Mouse (Mus musculus) liver, adult 2 months (tissue): ENCODE results near the gene Cntf. TPM values are rescaled to one million over a fixed set of nuclear protein-coding genes. Genes with fewer than 3 reads are reported as not detected.
A peak's percentile ranks its signal among the peaks of the same experiment; 100 is the strongest.

Experiments
- DNase-seq: peaks from one replicate; pipeline ENCODE4 v3.0.0-alpha.2; 2011; ENCODE audit warnings: low read depth, low spot score; ENCODE audit errors: extremely low read depth
- H3K27ac ChIP-seq: fragments of 200-500 bp; replicated peaks from 2 replicates; pipeline ENCODE4 v1.5.1; 2012; ENCODE audit warnings: low read depth, mild to moderate bottlenecking, control low read depth, inconsistent platforms, low read length; ENCODE audit not compliant: insufficient read depth
- H3K27me3 ChIP-seq: fragments of 200-500 bp; 2 replicates; pipeline ENCODE4 v1.6.1; 2012; ENCODE audit warnings: mild to moderate bottlenecking, moderate library complexity, low read length, inconsistent platforms; ENCODE audit not compliant: control insufficient read depth, insufficient read depth
- H3K36me3 ChIP-seq: fragments of 200-500 bp; 2 replicates; pipeline ENCODE4 v1.6.1; 2012; ENCODE audit warnings: low read length, inconsistent platforms; ENCODE audit not compliant: control insufficient read depth, insufficient read depth
- H3K4me1 ChIP-seq: fragments of 200-500 bp; 2 replicates; pipeline ENCODE4 v1.6.1; 2011; ENCODE audit warnings: low read length; ENCODE audit not compliant: control insufficient read depth, insufficient read depth
- H3K4me3 ChIP-seq: fragments of 200-500 bp; 2 replicates; pipeline ENCODE4 v1.5.1; 2011; ENCODE audit warnings: low read depth, mild to moderate bottlenecking, control low read depth, low read length, moderate library complexity; ENCODE audit not compliant: insufficient read depth
- H3K79me2 ChIP-seq: fragments of 200-500 bp; 2 replicates; pipeline ENCODE4 v1.6.1; 2012; ENCODE audit warnings: inconsistent platforms, mild to moderate bottlenecking, low read length, moderate library complexity; ENCODE audit not compliant: control insufficient read depth, insufficient read depth
- H3K9ac ChIP-seq: fragments of 200-500 bp; 2 replicates; pipeline ENCODE4 v1.6.1; 2012; ENCODE audit warnings: low read depth, mild to moderate bottlenecking, control low read depth, inconsistent platforms, low read length
- CTCF ChIP-seq: fragments of 200-500 bp; IDR thresholded peaks from 2 replicates; pipeline ENCODE4 v1.5.1; 2011; ENCODE audit warnings: low read depth, low read length, control low read depth
- POLR2A ChIP-seq: fragments of 200-500 bp; IDR thresholded peaks from 2 replicates; pipeline ENCODE4 v1.6.1; 2011; ENCODE audit warnings: low read length, control low read depth; ENCODE audit not compliant: insufficient read depth; ENCODE audit errors: extremely low read depth
- WGBS: fragments of 180-500 bp; shearing (Covaris S2); methylation state at CpG from one replicate; pipeline ENCODE4 v1.1.7; 2018; 5-methylcytosine and 5-hydroxymethylcytosine counted together
- polyA plus RNA-seq: library from polyadenylated mRNA; depleted of rRNA; stranded (reverse); fragments of >200 nt; gene quantifications from 2 replicates; pipeline ENCODE4 v1.2.3, GENCODE M21; 2012
- total RNA-seq: library from RNA; depleted of rRNA; stranded (reverse); fragments of >200 nt; gene quantifications from 2 replicates; pipeline ENCODE4 v1.2.3, GENCODE M21; 2014

Cntf gene
- total and polyA plus RNA-seq, 2 experiments: 0.66 to 1.4 TPM

DNA sequence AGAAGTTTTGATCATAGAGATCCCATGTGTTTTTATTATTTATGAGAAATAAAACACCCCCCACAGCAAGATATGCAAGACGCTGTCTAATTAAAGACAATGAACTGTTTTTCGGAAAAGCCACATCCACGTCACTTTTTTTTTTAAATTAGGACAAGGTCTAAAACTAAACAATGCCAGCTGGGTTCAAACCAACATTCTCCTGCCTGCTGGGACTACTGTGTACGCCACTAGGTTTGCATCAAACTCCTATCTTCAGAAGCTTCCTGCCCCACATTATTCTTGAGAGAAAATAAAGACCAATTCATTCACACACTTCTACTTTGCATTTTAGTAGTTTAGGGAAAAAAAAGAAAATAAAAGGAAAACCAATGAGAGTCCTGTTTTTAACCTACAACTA, 22.3 kb upstream of the Cntf start:
- H3K27ac ChIP-seq: no peak overlapping the region
- no peak for TF ChIP-seq POLR2A
- no peak overlapping the region for H3K4me3 ChIP-seq
- H3K79me2 ChIP-seq: peaks cover 9% of the 10 kb centered on the region; the same call in 1 of the 2 replicates
- H3K9ac ChIP-seq: no peak overlapping the region
- peak; percentile 81 for DNase-seq
- H3K36me3 ChIP-seq: peaks cover 4% of the 10 kb centered on the region
- H3K27me3 ChIP-seq: no peaks in the 10 kb centered on the region
- 4% methylated on average over 4 of the region's 4 CpGs for WGBS
- peaks cover 9% of the 10 kb centered on the region for H3K4me1 ChIP-seq

DNA sequence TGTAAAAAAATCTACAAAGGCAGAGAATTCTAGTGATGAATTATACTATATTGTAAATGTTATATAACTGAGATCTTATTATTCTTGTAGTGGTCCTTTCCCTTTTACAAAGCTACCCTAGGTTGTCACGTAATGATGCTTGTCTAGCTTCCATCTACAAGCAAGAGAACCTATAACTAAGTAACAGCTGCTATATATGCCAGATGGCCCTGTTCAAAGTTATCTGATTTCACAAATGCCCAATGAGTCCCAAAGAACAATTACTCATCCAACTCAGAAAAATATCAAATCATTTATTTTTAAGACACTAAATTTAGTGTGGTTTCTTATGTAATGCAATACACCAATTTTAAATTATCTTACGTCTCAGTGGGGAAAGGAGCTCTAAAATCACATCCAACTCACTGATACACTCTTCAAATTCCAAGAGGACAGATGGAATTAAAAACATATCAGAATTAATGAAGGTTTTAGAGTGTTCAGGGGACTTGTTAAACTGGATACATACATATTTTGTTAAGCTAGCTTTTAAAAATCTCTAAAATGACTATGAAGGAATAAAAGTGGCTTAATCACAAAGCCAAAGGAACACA, 21.5 kb upstream of the Cntf start:
- Histone ChIP-seq H3K27me3 (no peaks in the 10 kb centered on the region), H3K4me1 (peaks cover 9% of the 10 kb centered on the region), H3K27ac (no peak overlapping the region), H3K79me2 (peaks cover 9% of the 10 kb centered on the region; the same call in 1 of the 2 replicates), H3K4me3 (no peak overlapping the region), H3K9ac (no peak overlapping the region), H3K36me3 (peaks cover 4% of the 10 kb centered on the region)
- TF ChIP-seq POLR2A: no peak
- TF ChIP-seq CTCF: no peak
- 88% methylated on average over 2 of the region's 2 CpGs for WGBS
- DNase-seq: no peak

DNA sequence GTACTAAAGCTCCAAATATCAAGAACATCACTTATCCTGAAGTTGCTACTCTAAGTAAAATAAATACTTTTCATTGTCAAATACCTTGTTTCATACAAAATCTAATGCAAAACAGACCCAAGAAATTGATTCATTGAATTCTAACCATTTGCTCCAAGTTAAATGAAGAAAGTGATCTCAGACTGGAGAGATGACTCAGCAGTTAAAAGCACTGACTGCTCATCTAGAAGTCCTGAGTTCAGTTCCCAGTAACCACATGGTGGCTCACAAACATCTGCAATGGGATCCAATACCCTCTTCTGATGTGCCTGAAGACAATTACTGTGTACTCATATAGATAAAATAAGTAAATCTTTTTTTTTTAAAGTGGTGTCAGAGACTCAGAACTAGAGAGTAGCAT, 15.0 kb upstream of the Cntf start:
- H3K9ac ChIP-seq: no peak overlapping the region
- TF ChIP-seq POLR2A: no peak
- no peak for TF ChIP-seq CTCF
- no peaks in the 10 kb centered on the region for H3K27me3 ChIP-seq
- peaks cover 6% of the 10 kb centered on the region; the same call in 1 of the 2 replicates for H3K4me1 ChIP-seq
- no peak for DNase-seq
- peaks cover 6% of the 10 kb centered on the region; the same call in 1 of the 2 replicates for H3K79me2 ChIP-seq
- peaks cover 17% of the 10 kb centered on the region for H3K36me3 ChIP-seq
- H3K4me3 ChIP-seq: no peak overlapping the region
- no peak overlapping the region for H3K27ac ChIP-seq

- Histone ChIP-seq H3K4me1 (no peaks in the 10 kb centered on the region), H3K9ac (no peak overlapping the region), H3K27ac (no peak overlapping the region), H3K36me3 (peaks cover 53% of the 10 kb centered on the region), H3K79me2 (no peaks in the 10 kb centered on the region), H3K27me3 (no peaks in the 10 kb centered on the region), H3K4me3 (no peak overlapping the region)
- TF ChIP-seq CTCF: no peak
- 0 out of 2 replicates have a peak, but pooled peaks have one; percentile 4 for TF ChIP-seq POLR2A
- no peak for DNase-seq
- WGBS: 66% methylated on average over 5 of the region's 5 CpGs
Measured at GRCm38 (mm10) chr19:12770888-12771287, 5.5 kb upstream of the Cntf start.

DNA sequence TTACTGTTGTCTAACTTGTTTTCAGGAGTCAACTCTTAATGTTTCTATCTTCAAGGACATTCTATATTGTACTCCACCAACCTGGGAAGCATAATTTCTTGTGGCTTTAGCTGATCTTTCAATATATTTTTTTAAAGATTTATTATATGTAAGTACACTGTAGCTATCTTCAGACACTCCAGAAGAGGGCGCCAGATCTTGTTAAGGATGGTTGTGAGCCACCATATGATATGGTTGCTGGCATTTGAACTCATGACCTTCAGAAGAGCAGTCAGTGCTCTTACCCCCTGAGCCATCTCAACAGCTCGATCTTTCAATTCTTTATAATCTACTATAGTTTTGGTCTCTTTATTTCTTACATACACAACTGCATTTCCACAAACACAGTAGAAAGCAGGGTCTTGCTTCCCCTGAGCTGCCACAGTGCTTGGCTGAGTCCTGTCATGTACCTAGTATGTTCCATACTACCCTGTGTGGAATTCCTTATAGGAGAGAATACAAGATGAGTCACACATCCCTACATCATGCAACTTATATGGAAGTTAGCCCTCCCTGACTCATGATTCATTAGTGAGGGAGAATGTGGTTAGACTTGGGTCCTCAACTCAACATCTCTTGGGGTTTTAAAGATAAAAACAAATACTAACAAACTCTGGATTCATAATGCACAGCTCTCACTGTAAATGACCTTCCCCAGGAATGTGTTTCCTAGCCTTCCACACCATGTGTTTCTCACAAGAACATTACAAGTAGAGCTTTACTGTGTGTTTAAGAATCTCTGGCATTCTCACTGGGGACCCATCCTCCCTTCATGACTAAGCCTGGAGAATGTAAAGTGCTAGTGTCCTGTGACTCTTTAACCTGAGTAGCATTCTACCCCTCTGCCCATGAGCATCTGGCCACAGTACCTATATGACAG, 3.0 kb downstream of the Cntf start:
- Histone ChIP-seq H3K79me2 (no peaks in the 10 kb centered on the region), H3K4me3 (no peak overlapping the region), H3K36me3 (peaks cover 19% of the 10 kb centered on the region), H3K9ac (no peak overlapping the region), H3K27me3 (no peaks in the 10 kb centered on the region), H3K27ac (no peak overlapping the region), H3K4me1 (no peaks in the 10 kb centered on the region)
- WGBS: 67% methylated on average over 2 of the region's 2 CpGs
- no peak for TF ChIP-seq CTCF
- TF ChIP-seq POLR2A: no peak
- DNase-seq: no peak

GRCm38 (mm10) chr19:12759656-12760055, 5.8 kb downstream of the Cntf start:
- TF ChIP-seq POLR2A (no peak), CTCF (no peak)
- H3K9ac ChIP-seq: no peak overlapping the region
- DNase-seq: peak; percentile 84
- H3K79me2 ChIP-seq: no peaks in the 10 kb centered on the region
- H3K27ac ChIP-seq: no peak overlapping the region
- H3K4me1 ChIP-seq: no peaks in the 10 kb centered on the region
- peaks cover 10% of the 10 kb centered on the region for H3K36me3 ChIP-seq
- no peaks in the 10 kb centered on the region for H3K27me3 ChIP-seq
- H3K4me3 ChIP-seq: no peak overlapping the region
- WGBS: 28% methylated on average over 2 of the region's 2 CpGs
